In the genomic region with DNA sequence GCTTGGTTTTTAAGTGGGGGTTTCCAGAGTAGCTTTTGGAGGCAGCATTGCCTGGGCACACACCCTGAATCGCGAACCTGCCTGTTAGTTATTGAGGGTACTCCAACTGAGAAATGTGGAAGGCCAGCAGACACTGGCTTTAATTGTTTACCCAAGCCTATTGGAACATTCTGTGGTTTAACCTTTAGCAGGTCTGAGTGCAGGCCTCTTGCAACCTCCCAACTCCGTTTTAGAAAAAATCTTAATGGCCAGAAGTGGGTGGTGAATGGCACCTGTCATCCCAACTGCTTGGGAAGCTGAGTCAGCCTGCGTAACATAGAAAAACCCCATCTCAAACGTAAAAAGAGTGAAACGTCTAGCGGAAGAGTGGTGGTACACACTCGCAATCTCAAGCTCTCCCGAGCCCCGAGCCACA, we compare ENCODE assay signal across 26 mouse cellular contexts. TPM values are rescaled to one million over a fixed set of nuclear protein-coding genes. Genes with fewer than 3 reads are reported as not detected.
DNase-seq lines count a peak whose midpoint lies in the region; ATAC-seq and TF ChIP-seq lines count a peak whose summit lies in the region.
"Had no signal": no experiment of that assay in that cellular context is flagged by ENCODE, and none has a peak within 500 bp of the region (broad histone marks: within the 10 kb centered on the region; RNA-seq: fewer than 3 reads in every experiment).

No protein-coding gene starts in this region.

- H3K9ac ChIP-seq in lung, embryonic 14.5 days, result no peak overlapping the region
- H3K9ac ChIP-seq: heart, embryonic 15.5 days; hindbrain, embryonic 13.5 days; limb, embryonic 12.5 days; liver, embryonic 14.5 days had no signal

- H3K4me3 ChIP-seq in C2C12 (ENCODE audit: insufficient read depth, poor library complexity, severe bottlenecking), result no peak overlapping the region
- no peak overlapping the region for H3K4me3 ChIP-seq in lung, embryonic 14.5 days (ENCODE audit: low read depth, low read length)
- H3K4me3 ChIP-seq: embryonic facial prominence, embryonic 10.5 days; forebrain, embryonic 10.5 days; heart, embryonic 15.5 days; hindbrain, embryonic 13.5 days; layer of hippocampus, adult 2 months; limb, embryonic 12.5 days had no signal

- WGBS in lung, embryonic 14.5 days, result 58% methylated on average over 10 of the region's 10 CpGs

- H3K79me2 ChIP-seq in C2C12 (ENCODE audit: control insufficient read depth, insufficient read depth), result no peaks in the 10 kb centered on the region

- H3K27ac ChIP-seq in lung, embryonic 14.5 days (ENCODE audit: low read depth), result no peak overlapping the region
- H3K27ac ChIP-seq: embryonic facial prominence, embryonic 10.5 days; forebrain, embryonic 10.5 days; heart, embryonic 15.5 days; hindbrain, embryonic 13.5 days; layer of hippocampus, adult 2 months; limb, embryonic 12.5 days; liver, embryonic 14.5 days had no signal

- no peak overlapping the region for H3K4me2 ChIP-seq in lung, embryonic 14.5 days
- H3K4me2 ChIP-seq: heart, embryonic 15.5 days; hindbrain, embryonic 13.5 days; limb, embryonic 12.5 days had no signal

- no peaks in the 10 kb centered on the region for H3K27me3 ChIP-seq in C2C12 (ENCODE audit: control insufficient read depth, insufficient read depth, insufficient read length)
- H3K27me3 ChIP-seq in lung, embryonic 14.5 days (ENCODE audit: insufficient read depth, low read length), result no peaks in the 10 kb centered on the region
- H3K27me3 ChIP-seq: heart, embryonic 15.5 days; hindbrain, embryonic 13.5 days; limb, embryonic 12.5 days had no signal

- ATAC-seq in lung, embryonic 14.5 days (ENCODE audit: insufficient read depth), result no peak; the same call in 1 of the 2 replicates
- no peak for ATAC-seq in monocyte, adult 5-6 weeks (replicated peaks; ENCODE audit: insufficient number of reproducible peaks, low FRiP score, low TSS enrichment, poor library complexity, severe bottlenecking)
- ATAC-seq: CD4-positive, CD25-positive, alpha-beta regulatory T cell, adult 4 months; forebrain, embryonic 16.5 days; midbrain, embryonic 16.5 days had no signal

- no peaks in the 10 kb centered on the region for H3K79me3 ChIP-seq in C2C12 (ENCODE audit: low read depth)

- no peaks in the 10 kb centered on the region for H3K36me3 ChIP-seq in C2C12 (ENCODE audit: control insufficient read depth, insufficient read depth)
- H3K36me3 ChIP-seq in lung, embryonic 14.5 days (ENCODE audit: insufficient read depth), result no peaks in the 10 kb centered on the region
- H3K36me3 ChIP-seq: embryonic facial prominence, embryonic 10.5 days; forebrain, embryonic 10.5 days; heart, embryonic 15.5 days; hindbrain, embryonic 13.5 days; limb, embryonic 12.5 days had no signal

- TF ChIP-seq CTCF in C2C12 (IDR thresholded peaks at IDR 0.05; ENCODE audit: control insufficient read depth, insufficient read depth, insufficient read length), result no peak
- no peak for TF ChIP-seq CTCF in lung, embryonic 14.5 days (IDR thresholded peaks at IDR 0.05; ENCODE audit: low read depth)

- H3ac ChIP-seq in C2C12 (ENCODE audit: control insufficient read depth, insufficient read length, low read depth), result no peak overlapping the region

- H3K9me3 ChIP-seq in lung, embryonic 14.5 days (ENCODE audit: low read depth, low read length), result no peaks in the 10 kb centered on the region
- H3K9me3 ChIP-seq: embryonic facial prominence, embryonic 10.5 days; forebrain, embryonic 10.5 days; heart, embryonic 15.5 days; hindbrain, embryonic 13.5 days; limb, embryonic 12.5 days had no signal

- peak; percentile 39 for DNase-seq in NIH3T3 (ENCODE audit: low read depth)
- peak; percentile 12 for DNase-seq in lung, embryonic 14.5 days
- peak; percentile 80 for DNase-seq in lung, postnatal 36 days
- DNase-seq in gastrocnemius, postnatal 4 days (ENCODE audit: low spot score in 2 of 2), result no peak
- no peak for DNase-seq in right cerebral cortex, postnatal 10 days (ENCODE audit: low spot score in 2 of 2)
- DNase-seq: adrenal gland, adult 2 months; cerebellum, adult 11 months; cerebellum, adult 9-11 months; gastrocnemius, postnatal 14 days; heart, postnatal 36 days; kidney, postnatal 25 days; layer of hippocampus, postnatal 36 days; right cerebral cortex, postnatal 14 days had no signal

- H3K4me1 ChIP-seq in lung, embryonic 14.5 days (ENCODE audit: insufficient read depth), result no peaks in the 10 kb centered on the region
- H3K4me1 ChIP-seq: forebrain, embryonic 10.5 days; heart, embryonic 15.5 days; hindbrain, embryonic 13.5 days; limb, embryonic 12.5 days had no signal

TF ChIP-seq in C2C12, 6 proteins besides CTCF, POLR2A, EP300 and RAD21:
- TF ChIP-seq CEBPB (IDR thresholded peaks at IDR 0.05; ENCODE audit: low read depth) (no peak), MYOD1 (IDR thresholded peaks at IDR 0.05; ENCODE audit: control insufficient read depth, insufficient read length, low read depth) (peak; percentile 65)
TF ChIP-seq in C2C12: peak in this region for 1.

RNA-seq across cellular contexts. Expression of a gene that starts 6.3 kb away (rescaled TPM):
- 147 TPM for polyA plus RNA-seq in C2C12 (2012; fragmentation: generic; extraction: Trizol)
- 132 and 137 TPM in 2 replicates for polyA plus RNA-seq in lung, embryonic 14.5 days (2014; fragmentation: Nextera tagmentation; extraction: Ambion mirVana)
- total RNA-seq in gastrocnemius, postnatal 4 days (2021), result 10 to 100 TPM; 72.0 to 72.9 TPM
- total RNA-seq in monocyte, adult 5-6 weeks (2017), result 202 to 246 TPM (median 207 TPM) in 3 replicates

RNA-seq across cellular contexts. Expression of a gene that starts 16.6 kb away (rescaled TPM):
- 91.3 TPM for polyA plus RNA-seq in C2C12 (2012; fragmentation: generic; extraction: Trizol)
- polyA plus RNA-seq in lung, embryonic 14.5 days (2014; fragmentation: Nextera tagmentation; extraction: Ambion mirVana), result 31.0 and 31.2 TPM in 2 replicates
- 10 to 100 TPM; 17.5 to 21.9 TPM for total RNA-seq in gastrocnemius, postnatal 4 days (2021)
- total RNA-seq in monocyte, adult 5-6 weeks (2017), result 6.6 to 20.9 TPM (median 13.2 TPM) in 3 replicates

RNA-seq across cellular contexts. Expression of a gene that starts 17.3 kb away (rescaled TPM):
- polyA plus RNA-seq in C2C12 (2012; fragmentation: generic; extraction: Trizol), result 12.2 TPM
- polyA plus RNA-seq in lung, embryonic 14.5 days (2014; fragmentation: Nextera tagmentation; extraction: Ambion mirVana), result 22.3 and 23.4 TPM in 2 replicates
- 10 to 100 TPM; 24.6 to 27.6 TPM for total RNA-seq in gastrocnemius, postnatal 4 days (2021)
- 10.1 to 13.9 TPM (median 11.1 TPM) in 3 replicates for total RNA-seq in monocyte, adult 5-6 weeks (2017)

RNA-seq across cellular contexts. Expression of a gene that starts 30.1 kb away (rescaled TPM):
- polyA plus RNA-seq in C2C12 (2012; fragmentation: generic; extraction: Trizol), result 108 TPM
- polyA plus RNA-seq in lung, embryonic 14.5 days (2014; fragmentation: Nextera tagmentation; extraction: Ambion mirVana), result 105 and 116 TPM in 2 replicates
- 10 to 100 TPM; 36.8 to 41.5 TPM for total RNA-seq in gastrocnemius, postnatal 4 days (2021)
- total RNA-seq in monocyte, adult 5-6 weeks (2017), result 51.8 to 77.7 TPM (median 56.1 TPM) in 3 replicates

RNA-seq across cellular contexts. Expression of a gene that starts 41.6 kb away (rescaled TPM):
- 25.2 TPM for polyA plus RNA-seq in C2C12 (2012; fragmentation: generic; extraction: Trizol)
- polyA plus RNA-seq in lung, embryonic 14.5 days (2014; fragmentation: Nextera tagmentation; extraction: Ambion mirVana), result 10.3 and 10.4 TPM in 2 replicates
- 10 to 100 TPM in 1 of 2 experiments, 1 to 10 TPM in 1; 9.4 to 10.2 TPM for total RNA-seq in gastrocnemius, postnatal 4 days (2021)
- total RNA-seq in monocyte, adult 5-6 weeks (2017), result 1.4 to 2.3 TPM in 2 of 3 replicates, not detected in the other
- total RNA-seq: common myeloid progenitor, adult 5-6 weeks had no signal

Comparison
In these comparisons a context has a peak if more than half of its experiments do, and no peak if none do; other contexts are left out.
1. DNase-seq: peak in NIH3T3 (single experiment), lung, embryonic 14.5 days (single experiment) and lung, postnatal 36 days (single experiment); none in gastrocnemius, postnatal 4 days (0 of 2) and right cerebral cortex, postnatal 10 days (0 of 2).